Mouse (Mus musculus) lung, postnatal 0 days (tissue): Measurements from ENCODE around the gene Akap8l. TPM values are rescaled to one million over a fixed set of nuclear protein-coding genes. Genes with fewer than 3 reads are reported as not detected.

Source experiments
- ATAC-seq: fragments of 200-750 bp; cut with Nextera tagmentation; 2 replicates; pipeline ENCODE4 v1.8.0; 2017; ENCODE audit warnings: moderate library complexity
- DNase-seq: peaks from one replicate; pipeline ENCODE4 v3.0.0-alpha.2; 2016; ENCODE audit warnings: low spot score
- H3K27ac ChIP-seq: fragments of 300-500 bp; sonication (generic); 2 replicates; pipeline ENCODE4 v1.5.1; 2014; ENCODE audit warnings: antibody characterized with exemption, mild to moderate bottlenecking, low read length, mixed read lengths
- H3K27me3 ChIP-seq: fragments of 300-500 bp; sonication (generic); replicated peaks from 2 replicates; pipeline ENCODE4 v1.6.1; 2014; ENCODE audit warnings: low read length, mixed read lengths; ENCODE audit not compliant: insufficient read depth
- H3K36me3 ChIP-seq: fragments of 300-500 bp; sonication (generic); 2 replicates; pipeline ENCODE4 v1.6.1; 2014; ENCODE audit warnings: low read length, mixed read lengths; ENCODE audit not compliant: insufficient read depth
- H3K4me1 ChIP-seq: fragments of 300-500 bp; sonication (generic); 2 replicates; pipeline ENCODE4 v1.6.1; 2014; ENCODE audit warnings: antibody characterized with exemption, low read depth, low read length, mixed read lengths; ENCODE audit not compliant: insufficient read depth
- H3K4me2 ChIP-seq: fragments of 300-500 bp; sonication (generic); replicated peaks from 2 replicates; pipeline ENCODE4 v1.6.1; 2014; ENCODE audit warnings: low read depth, mild to moderate bottlenecking, low read length, moderate library complexity, mixed read lengths
- H3K4me3 ChIP-seq: fragments of 300-500 bp; sonication (generic); 2 replicates; pipeline ENCODE4 v1.5.1; 2014; ENCODE audit warnings: low read depth, low read length
- H3K9ac ChIP-seq: fragments of 300-500 bp; sonication (generic); replicated peaks from 2 replicates; pipeline ENCODE4 v1.6.1; 2014; ENCODE audit warnings: low read depth, mild to moderate bottlenecking
- H3K9me3 ChIP-seq: fragments of 300-500 bp; sonication (generic); 2 replicates; pipeline ENCODE4 v1.6.1; 2016; ENCODE audit warnings: low read length, mixed read lengths
- CTCF ChIP-seq: IDR thresholded peaks from 2 replicates; pipeline ENCODE4 v1.5.1; 2016; ENCODE audit warnings: antibody characterized with exemption, mild to moderate bottlenecking
- EP300 ChIP-seq: IDR thresholded peaks from 2 replicates; pipeline ENCODE4 v1.6.1; 2016; ENCODE audit warnings: antibody characterized with exemption, mild to moderate bottlenecking, control low read depth
- WGBS: fragments of 180-500 bp; shearing (Covaris S2); extraction: QIAGEN DNeasy Blood & Tissue Kit; methylation state at CpG from one replicate; pipeline ENCODE4 v1.1.7; 2014; 5-methylcytosine and 5-hydroxymethylcytosine counted together
- polyA plus RNA-seq: library from polyadenylated mRNA; unstranded; fragments of >200 nt; fragmentation: Nextera tagmentation; extraction: Ambion mirVana; gene quantifications from 2 replicates; pipeline ENCODE4 v1.2.1, GENCODE M21; 2015

The Akap8l gene
- polyA plus RNA-seq, 1 experiment from 2014 or later: 59.9 TPM

DNA sequence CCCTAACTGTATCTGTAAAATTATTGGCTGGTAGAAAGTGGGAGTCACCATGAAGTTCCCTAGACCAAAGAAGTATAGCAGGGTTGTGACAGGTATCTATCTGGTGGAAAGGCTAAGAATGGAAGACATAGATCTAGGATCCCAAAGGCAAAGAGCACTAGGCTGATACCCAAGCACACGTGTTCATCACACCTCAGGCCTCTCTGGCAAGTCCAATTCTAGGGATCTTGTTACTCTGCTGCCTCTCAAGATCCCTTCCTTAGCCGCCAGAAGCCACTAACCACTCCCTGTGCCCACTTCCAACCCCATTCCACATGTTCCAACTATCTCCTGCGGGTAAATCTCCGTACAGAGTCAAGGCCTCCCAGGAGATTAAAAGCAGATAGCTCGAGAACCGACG, 30.5 kb downstream of the Akap8l start:
- DNase-seq (peak; percentile 34), ATAC-seq (no peak)
- H3K36me3 ChIP-seq: peaks cover 21% of the 10 kb centered on the region; the same call in 1 of the 2 replicates
- 0% methylated on average over 7 of the region's 7 CpGs for WGBS
- H3K27ac ChIP-seq: peak overlapping the region; percentile 87
- no peaks in the 10 kb centered on the region for H3K9me3 ChIP-seq
- H3K4me3 ChIP-seq: peak overlapping the region; percentile 69
- H3K27me3 ChIP-seq: no peaks in the 10 kb centered on the region
- peaks cover 4% of the 10 kb centered on the region; the same call in 1 of the 2 replicates for H3K4me1 ChIP-seq
- H3K4me2 ChIP-seq: peak overlapping the region; percentile 86
- peak overlapping the region; percentile 55 for H3K9ac ChIP-seq
- no peak for TF ChIP-seq CTCF
- no peak for TF ChIP-seq EP300

DNA sequence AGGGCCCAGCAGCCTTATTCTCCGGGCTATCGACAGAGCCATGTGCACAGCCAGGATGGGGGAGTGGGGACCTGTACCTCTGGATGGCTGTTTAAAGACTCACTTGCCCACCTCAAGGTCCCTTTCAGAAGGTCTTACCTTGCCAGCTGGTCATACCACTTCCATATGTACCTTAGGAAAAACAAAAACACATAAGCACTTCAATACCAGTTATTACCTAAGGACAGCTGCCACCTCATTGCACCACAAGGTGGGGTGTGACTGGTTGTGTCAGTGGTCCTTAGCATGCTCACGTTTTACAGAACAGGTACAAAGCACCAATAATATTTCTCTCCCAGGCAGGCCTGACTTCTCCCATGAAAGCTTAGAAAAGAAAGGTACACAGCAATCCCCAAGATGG, 32.7 kb downstream of the Akap8l start:
- peak; percentile 19; the same call in 1 of the 2 replicates for TF ChIP-seq CTCF
- no peak for TF ChIP-seq EP300
- Histone ChIP-seq H3K27me3 (no peaks in the 10 kb centered on the region), H3K4me1 (peaks cover 4% of the 10 kb centered on the region; the same call in 1 of the 2 replicates), H3K9me3 (no peaks in the 10 kb centered on the region), H3K27ac (no peak overlapping the region), H3K9ac (no peak overlapping the region), H3K4me2 (no peak overlapping the region), H3K4me3 (no peak overlapping the region), H3K36me3 (peaks cover 43% of the 10 kb centered on the region)
- 82% methylated on average over 3 of the region's 3 CpGs for WGBS
- DNase-seq (no peak), ATAC-seq (no peak)

DNA sequence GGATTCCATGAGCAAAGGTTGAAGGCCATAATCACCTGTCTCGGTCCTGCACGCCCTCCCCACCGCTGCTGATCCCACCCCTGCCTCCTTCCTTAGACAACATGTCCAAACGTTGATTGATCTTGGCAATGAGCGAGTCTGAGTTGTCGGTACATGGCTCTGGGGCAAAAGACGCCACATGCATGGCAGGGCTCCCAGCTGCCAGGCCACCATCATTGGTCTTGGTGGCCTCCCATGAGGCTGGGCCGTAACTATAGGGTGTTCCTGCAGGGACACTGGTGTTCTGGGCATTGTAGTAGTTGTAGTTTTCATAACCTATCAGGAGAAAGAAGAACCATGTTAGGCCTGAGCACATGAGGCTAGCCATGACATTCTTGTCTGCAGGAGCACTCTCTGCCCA, 33.4 kb downstream of the Akap8l start:
- H3K9ac ChIP-seq: no peak overlapping the region
- peaks cover 49% of the 10 kb centered on the region for H3K36me3 ChIP-seq
- no peaks in the 10 kb centered on the region for H3K9me3 ChIP-seq
- no peak overlapping the region for H3K4me3 ChIP-seq
- no peak overlapping the region for H3K27ac ChIP-seq
- H3K4me1 ChIP-seq: peaks cover 4% of the 10 kb centered on the region; the same call in 1 of the 2 replicates
- 91% methylated on average over 8 of the region's 8 CpGs for WGBS
- no peak overlapping the region for H3K4me2 ChIP-seq
- TF ChIP-seq CTCF (no peak), EP300 (no peak)
- DNase-seq: no peak
- H3K27me3 ChIP-seq: no peaks in the 10 kb centered on the region
- ATAC-seq: no peak

DNA sequence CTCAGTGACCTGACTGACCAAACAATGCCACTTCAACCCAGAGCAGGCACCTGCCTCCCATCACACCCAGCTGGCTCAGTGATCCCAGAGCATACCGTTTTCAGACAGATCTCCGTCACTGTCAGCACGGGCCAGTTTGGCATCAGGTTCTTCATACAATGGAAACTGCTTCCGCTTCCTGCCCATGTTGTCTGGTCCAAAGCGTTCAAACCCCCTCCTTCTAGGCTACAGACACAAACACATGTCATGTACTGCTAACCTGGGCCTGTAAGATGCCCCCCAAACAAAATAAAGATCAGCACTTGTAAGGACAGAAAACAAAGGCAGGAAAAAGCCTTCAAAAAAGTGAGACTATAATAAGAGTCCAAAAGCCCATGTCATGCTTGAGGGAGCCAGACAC, 34.8 kb downstream of the Akap8l start:
- ATAC-seq: no peak
- Histone ChIP-seq H3K9me3 (no peaks in the 10 kb centered on the region), H3K4me2 (no peak overlapping the region), H3K9ac (no peak overlapping the region), H3K4me1 (0 out of 2 replicates have a peak, but pooled peaks cover 4% of the 10 kb centered on the region), H3K27me3 (no peaks in the 10 kb centered on the region), H3K27ac (no peak overlapping the region), H3K4me3 (no peak overlapping the region), H3K36me3 (peaks cover 52% of the 10 kb centered on the region)
- no peak for TF ChIP-seq EP300
- no peak for TF ChIP-seq CTCF
- WGBS: 88% methylated on average over 5 of the region's 5 CpGs
- no peak for DNase-seq

DNA sequence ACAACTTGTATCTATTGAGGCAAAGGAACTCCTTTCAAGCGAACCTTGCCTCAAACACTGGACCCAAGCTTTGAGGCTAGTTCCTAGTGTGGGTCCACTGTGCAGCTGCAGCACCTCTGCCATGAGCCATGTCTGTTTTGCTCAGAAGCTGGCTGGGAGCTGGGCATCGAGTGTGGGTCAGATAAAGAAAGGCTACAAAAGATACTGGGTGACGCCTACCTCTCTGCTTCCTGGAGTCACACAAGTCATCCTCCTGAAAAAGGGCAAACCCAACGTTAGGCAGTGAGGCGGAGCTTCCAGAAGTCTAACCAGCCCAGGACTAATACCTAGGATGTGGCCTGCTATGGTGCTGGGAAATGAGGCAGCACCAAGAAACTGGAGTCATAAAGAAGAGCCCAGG, 36.5 kb downstream of the Akap8l start:
- Histone ChIP-seq H3K27me3 (no peaks in the 10 kb centered on the region), H3K4me3 (no peak overlapping the region), H3K9ac (no peak overlapping the region), H3K4me1 (no peaks in the 10 kb centered on the region), H3K27ac (no peak overlapping the region), H3K4me2 (no peak overlapping the region), H3K9me3 (no peaks in the 10 kb centered on the region), H3K36me3 (peaks cover 65% of the 10 kb centered on the region)
- ATAC-seq: no peak
- DNase-seq: no peak
- no peak for TF ChIP-seq EP300
- TF ChIP-seq CTCF: no peak
- 73% methylated on average over 5 of the region's 5 CpGs for WGBS

DNA sequence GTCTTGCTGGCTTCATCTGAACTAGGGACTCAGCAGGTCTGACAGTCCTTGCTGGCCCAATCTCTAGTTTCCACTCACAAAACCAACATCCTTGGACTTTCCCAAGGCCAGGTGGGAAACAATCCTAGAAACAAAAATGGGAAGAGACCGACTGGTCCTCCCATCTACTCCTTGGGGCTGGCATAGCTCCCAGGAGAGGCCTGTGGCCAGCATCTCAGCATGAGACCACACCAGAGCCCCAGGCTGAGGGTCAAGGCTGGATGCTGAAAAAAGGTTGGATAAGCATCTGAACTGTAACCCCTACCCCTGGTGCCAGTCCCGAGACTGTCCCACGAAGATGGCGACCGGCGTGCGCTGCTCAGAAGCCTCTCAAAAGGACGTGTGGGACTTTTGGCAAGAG, 37.6 kb downstream of the Akap8l start:
- 95% methylated on average over 8 of the region's 8 CpGs for WGBS
- no peak for ATAC-seq
- Histone ChIP-seq H3K4me2 (no peak overlapping the region), H3K27me3 (no peaks in the 10 kb centered on the region), H3K36me3 (peaks cover 74% of the 10 kb centered on the region), H3K4me1 (no peaks in the 10 kb centered on the region), H3K9ac (no peak overlapping the region), H3K4me3 (no peak overlapping the region), H3K9me3 (no peaks in the 10 kb centered on the region), H3K27ac (no peak overlapping the region)
- DNase-seq: no peak
- TF ChIP-seq EP300: no peak
- no peak for TF ChIP-seq CTCF

DNA sequence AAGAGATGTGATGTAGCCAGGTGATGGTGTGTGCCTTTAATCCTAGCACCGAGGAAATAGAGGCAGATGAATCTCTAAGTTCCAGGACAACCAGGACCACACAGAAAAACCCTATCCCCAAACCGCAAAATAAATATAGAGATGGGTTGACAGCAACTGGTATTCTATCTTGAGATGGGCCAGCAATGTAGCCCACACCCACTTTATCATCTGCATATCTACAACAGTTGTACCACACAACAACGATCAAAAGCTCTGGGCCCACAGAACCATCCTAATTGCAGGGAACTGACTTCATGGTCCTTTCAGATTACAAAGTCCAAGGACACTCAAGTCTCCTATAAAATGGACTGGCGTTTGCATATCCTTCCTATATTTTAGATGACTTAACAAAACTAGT, 42.4 kb downstream of the Akap8l start:
- Histone ChIP-seq H3K4me2 (no peak overlapping the region), H3K4me3 (no peak overlapping the region), H3K27me3 (no peaks in the 10 kb centered on the region), H3K4me1 (no peaks in the 10 kb centered on the region), H3K9ac (no peak overlapping the region), H3K9me3 (no peaks in the 10 kb centered on the region), H3K27ac (no peak overlapping the region), H3K36me3 (peaks cover 59% of the 10 kb centered on the region)
- ATAC-seq (no peak), DNase-seq (no peak)
- no peak for TF ChIP-seq CTCF
- TF ChIP-seq EP300: no peak
- 87% methylated on average over 4 of the region's 4 CpGs for WGBS
